Mouse (Mus musculus): ENCODE data around the gene Smim24. TPM values are rescaled to one million over a fixed set of nuclear protein-coding genes. Genes with fewer than 3 reads are reported as not detected.

The Smim24 gene
- polyA plus RNA-seq, 1 experiment = not detected

- 72% methylated on average over 9 of the region's 9 CpGs for WGBS
- Histone ChIP-seq H3K4me3 (ENCODE audit: insufficient read depth, low read depth, low read length) (no peak overlapping the region), H3K4me1 (ENCODE audit: control insufficient read depth, insufficient read depth, low read length) (peaks cover 48% of the 10 kb centered on the region), H3K27ac (ENCODE audit: insufficient read depth, low read depth, low read length) (no peak overlapping the region)
- TF ChIP-seq CTCF (IDR thresholded peaks at IDR 0.05; ENCODE audit: insufficient read depth, low read depth, low read length) (no peak), POLR2A (IDR thresholded peaks at IDR 0.05; ENCODE audit: insufficient read depth, low read depth, low read length) (no peak)
Measured at GRCm38 (mm10) chr10:81354738-81355477, 37.9 kb upstream of the Smim24 start.

GRCm38 (mm10) chr10:81355533-81355932, 37.3 kb upstream of the Smim24 start:
- Histone ChIP-seq H3K27ac (ENCODE audit: insufficient read depth, low read depth, low read length) (no peak overlapping the region), H3K4me1 (ENCODE audit: control insufficient read depth, insufficient read depth, low read length) (peaks cover 51% of the 10 kb centered on the region), H3K4me3 (ENCODE audit: insufficient read depth, low read depth, low read length) (no peak overlapping the region)
- 83% methylated on average over 4 of the region's 4 CpGs for WGBS
- TF ChIP-seq POLR2A (IDR thresholded peaks at IDR 0.05; ENCODE audit: insufficient read depth, low read depth, low read length) (no peak), CTCF (IDR thresholded peaks at IDR 0.05; ENCODE audit: insufficient read depth, low read depth, low read length) (no peak)

- Histone ChIP-seq H3K27ac (ENCODE audit: insufficient read depth, low read depth, low read length) (peak overlapping the region; percentile 74), H3K4me1 (ENCODE audit: control insufficient read depth, insufficient read depth, low read length) (peaks cover 59% of the 10 kb centered on the region), H3K4me3 (ENCODE audit: insufficient read depth, low read depth, low read length) (0 out of 2 replicates have a peak overlapping the region, but pooled peaks have one; percentile 8)
- TF ChIP-seq CTCF (IDR thresholded peaks at IDR 0.05; ENCODE audit: insufficient read depth, low read depth, low read length) (no peak), POLR2A (IDR thresholded peaks at IDR 0.05; ENCODE audit: insufficient read depth, low read depth, low read length) (no peak)
- WGBS = 34% methylated on average over 12 of the region's 12 CpGs
Measured at GRCm38 (mm10) chr10:81356352-81356990, 36.4 kb upstream of the Smim24 start.

- WGBS = 1% methylated on average over 79 of the region's 79 CpGs
- H3K27ac ChIP-seq (ENCODE audit: insufficient read depth, low read depth, low read length) = peak within 1 kb of the TSS; percentile 33; the same call in 1 of the 2 replicates
- TF ChIP-seq POLR2A (IDR thresholded peaks at IDR 0.05; ENCODE audit: insufficient read depth, low read depth, low read length) (peak; percentile 73), CTCF (IDR thresholded peaks at IDR 0.05; ENCODE audit: insufficient read depth, low read depth, low read length) (no peak)
- H3K4me3 ChIP-seq (ENCODE audit: insufficient read depth, low read depth, low read length) = peak within 1 kb of the TSS; percentile 67
- H3K4me1 ChIP-seq (ENCODE audit: control insufficient read depth, insufficient read depth, low read length) = peaks cover 59% of the 10 kb centered on the region
Measured at GRCm38 (mm10) chr10:81356991-81357844, 35.6 kb upstream of the Smim24 start, which contains the start of gene Mfsd12. TSS of gene Mfsd12 (plus strand) at chr10:81357491.

GRCm38 (mm10) chr10:81358209-81358608, 34.6 kb upstream of the Smim24 start:
- no peak overlapping the region for H3K27ac ChIP-seq (ENCODE audit: insufficient read depth, low read depth, low read length)
- 29% methylated on average over 4 of the region's 4 CpGs for WGBS
- no peak for TF ChIP-seq POLR2A (IDR thresholded peaks at IDR 0.05; ENCODE audit: insufficient read depth, low read depth, low read length)
- no peak for TF ChIP-seq CTCF (IDR thresholded peaks at IDR 0.05; ENCODE audit: insufficient read depth, low read depth, low read length)
- H3K4me1 ChIP-seq (ENCODE audit: control insufficient read depth, insufficient read depth, low read length) = peaks cover 59% of the 10 kb centered on the region
- H3K4me3 ChIP-seq (ENCODE audit: insufficient read depth, low read depth, low read length) = peak overlapping the region; percentile 67

GRCm38 (mm10) chr10:81358841-81359240, 34.0 kb upstream of the Smim24 start:
- H3K27ac ChIP-seq (ENCODE audit: insufficient read depth, low read depth, low read length) = no peak overlapping the region
- TF ChIP-seq CTCF (IDR thresholded peaks at IDR 0.05; ENCODE audit: insufficient read depth, low read depth, low read length) (no peak), POLR2A (IDR thresholded peaks at IDR 0.05; ENCODE audit: insufficient read depth, low read depth, low read length) (no peak)
- peaks cover 64% of the 10 kb centered on the region for H3K4me1 ChIP-seq (ENCODE audit: control insufficient read depth, insufficient read depth, low read length)
- no peak overlapping the region; the same call in 1 of the 2 replicates for H3K4me3 ChIP-seq (ENCODE audit: insufficient read depth, low read depth, low read length)
- WGBS = 65% methylated on average over 1 of the region's 1 CpGs

GRCm38 (mm10) chr10:81360721-81361120, 32.1 kb upstream of the Smim24 start:
- H3K4me3 ChIP-seq (ENCODE audit: insufficient read depth, low read depth, low read length) = no peak overlapping the region
- 71% methylated on average over 8 of the region's 8 CpGs for WGBS
- TF ChIP-seq POLR2A (IDR thresholded peaks at IDR 0.05; ENCODE audit: insufficient read depth, low read depth, low read length) (no peak), CTCF (IDR thresholded peaks at IDR 0.05; ENCODE audit: insufficient read depth, low read depth, low read length) (no peak)
- no peak overlapping the region for H3K27ac ChIP-seq (ENCODE audit: insufficient read depth, low read depth, low read length)
- H3K4me1 ChIP-seq (ENCODE audit: control insufficient read depth, insufficient read depth, low read length) = peaks cover 63% of the 10 kb centered on the region

- H3K27ac ChIP-seq (ENCODE audit: insufficient read depth, low read depth, low read length) = no peak overlapping the region
- H3K4me3 ChIP-seq (ENCODE audit: insufficient read depth, low read depth, low read length) = no peak overlapping the region
- 86% methylated on average over 12 of the region's 12 CpGs for WGBS
- no peak for TF ChIP-seq POLR2A (IDR thresholded peaks at IDR 0.05; ENCODE audit: insufficient read depth, low read depth, low read length)
- TF ChIP-seq CTCF (IDR thresholded peaks at IDR 0.05; ENCODE audit: insufficient read depth, low read depth, low read length) = no peak
- peaks cover 51% of the 10 kb centered on the region for H3K4me1 ChIP-seq (ENCODE audit: control insufficient read depth, insufficient read depth, low read length)
Measured at GRCm38 (mm10) chr10:81362336-81362949, 30.4 kb upstream of the Smim24 start.
